Mouse (Mus musculus): Measurements from ENCODE around the gene Mtg1.

Mtg1 gene

DNA sequence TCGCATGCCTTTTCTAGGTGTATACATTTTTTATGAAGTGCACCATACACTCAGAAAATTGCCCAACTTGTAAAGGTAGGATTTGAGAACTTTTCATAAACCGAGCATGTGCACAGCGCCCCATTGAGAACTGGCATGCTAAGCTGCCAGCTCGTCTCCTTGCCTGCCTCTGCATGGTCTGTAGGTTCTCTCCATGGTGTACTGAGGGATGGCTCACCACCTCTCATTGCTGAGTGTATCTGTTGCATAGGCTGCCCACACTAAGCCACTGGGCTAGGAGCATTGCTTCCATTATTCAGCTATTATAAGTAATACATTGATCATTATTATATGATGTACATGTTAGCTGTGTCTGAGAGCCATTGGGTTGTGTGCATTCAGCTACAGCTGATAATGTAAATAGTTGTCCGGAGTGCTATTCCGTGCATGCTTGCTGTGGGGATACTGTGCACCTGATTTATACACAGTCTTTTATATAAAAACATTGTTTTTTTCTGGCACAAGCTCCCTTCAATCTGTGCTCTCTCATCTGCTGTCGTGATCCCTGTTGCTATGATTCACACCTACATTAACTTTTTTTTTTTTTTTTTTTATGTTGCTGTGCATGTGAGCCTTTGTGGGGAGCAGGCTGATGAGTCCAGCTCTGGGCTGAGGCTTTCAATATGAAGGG, 50.5 kb downstream of the Mtg1 start:
- in situ Hi-C loops (cut with MboI, MseI) = no loop called here

DNA sequence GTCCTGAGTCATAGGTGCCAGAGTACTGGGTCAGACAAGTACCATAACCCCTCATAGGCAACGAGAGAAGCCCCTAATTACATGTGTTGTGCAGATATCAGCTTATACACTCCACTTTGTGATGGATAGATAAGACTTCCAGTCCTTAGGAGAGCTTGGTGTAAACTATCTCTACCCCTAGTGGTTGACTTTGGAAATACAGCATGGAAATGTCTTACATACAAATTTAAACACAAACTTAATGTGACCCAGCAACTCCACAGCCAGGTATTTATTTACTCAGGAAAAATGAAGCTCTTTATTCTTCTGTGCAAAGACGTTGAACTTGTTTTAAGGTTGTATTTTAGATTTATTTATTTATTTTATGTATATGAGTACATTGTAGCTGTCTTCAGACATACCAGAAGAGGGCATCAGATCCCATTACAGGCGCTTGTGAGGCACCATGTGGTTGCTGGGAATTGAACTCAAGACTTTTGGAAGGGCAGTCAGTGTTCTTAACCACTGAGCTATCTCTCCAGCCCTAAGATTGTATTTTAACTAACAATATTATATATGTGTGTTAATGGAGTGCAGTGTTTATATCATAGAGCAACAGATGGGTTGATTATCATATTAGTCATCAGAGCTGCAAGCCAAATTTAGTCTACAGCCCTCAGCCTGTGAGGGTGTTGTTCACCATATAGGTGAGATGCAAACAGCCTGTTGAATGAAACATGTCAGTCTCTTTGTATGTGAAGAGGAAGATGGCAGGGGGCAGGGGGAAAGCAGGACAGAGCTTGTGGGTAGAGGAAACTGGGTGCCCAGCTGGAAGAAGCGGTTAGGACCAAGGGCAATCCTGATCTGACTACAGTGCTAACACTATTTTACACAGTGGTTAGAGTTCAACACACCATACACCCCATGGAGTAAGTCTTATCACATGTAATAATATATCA, 51.3 kb downstream of the Mtg1 start:
- in situ Hi-C loops (cut with MboI, MseI) = no loop called here

- in situ Hi-C loops (cut with MboI, MseI) = loop anchor here in 1 of 2 experiments (5.0 kb wide), 1 partner anchor 607 kb away; no protein-coding TSS in a partner anchor
Observed at GRCm38 (mm10) chr7:140190435-140190834, 53.1 kb downstream of the Mtg1 start.

- in situ Hi-C loops (cut with MboI, MseI) = loop anchor here in 1 of 2 experiments (5.0 kb wide), 1 partner anchor 605 kb away; no protein-coding TSS in a partner anchor
Observed at GRCm38 (mm10) chr7:140192445-140192844, 55.1 kb downstream of the Mtg1 start.

DNA sequence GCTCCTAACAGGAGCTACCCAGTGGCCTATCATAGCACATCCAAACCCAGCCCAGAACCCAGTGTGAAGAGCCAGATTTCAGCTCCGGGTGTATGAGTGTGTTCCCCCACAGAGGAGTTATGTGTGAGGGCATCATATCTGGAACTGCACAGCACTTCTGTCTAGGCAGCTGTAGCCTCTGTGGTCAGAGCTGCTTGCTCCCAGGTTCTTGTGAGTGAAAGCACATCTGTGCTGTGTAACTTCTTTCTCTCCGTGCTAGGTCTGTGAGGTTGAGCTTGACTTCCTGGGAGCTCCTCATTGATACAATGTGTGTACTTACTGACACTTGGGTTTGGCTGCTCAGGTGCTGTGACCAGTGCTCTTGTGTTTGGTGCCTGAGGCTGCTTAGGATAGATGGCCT, 55.5 kb downstream of the Mtg1 start:
- in situ Hi-C loops (cut with MboI, MseI) = loop anchor here in 1 of 2 experiments (5.0 kb wide), 1 partner anchor 604 kb away; no protein-coding TSS in a partner anchor

- in situ Hi-C loops (cut with MboI, MseI) = loop anchor here in 1 of 2 experiments (5.0 kb wide), 1 partner anchor 603 kb away; no protein-coding TSS in a partner anchor
Observed at GRCm38 (mm10) chr7:140194031-140194430, 56.7 kb downstream of the Mtg1 start.

- in situ Hi-C loops (cut with MboI, MseI) = no loop called here
Observed at GRCm38 (mm10) chr7:140196002-140196401, 58.6 kb downstream of the Mtg1 start.
